Mouse (Mus musculus): ENCODE measurements around the gene Parp12. TPM values are rescaled to one million over a fixed set of nuclear protein-coding genes. Genes with fewer than 3 reads are reported as not detected.

The Parp12 gene
- polyA plus RNA-seq, 1 experiment from 2014 or later, result 9.9 TPM

Other genes starting within 250 kb of the Parp12 start
- 2.1 and 3.3 TPM in 2 replicates for gene Tbxas1, start 242.9 kb downstream of the Parp12 start, polyA plus RNA-seq (2014; fragmentation: Nextera tagmentation; extraction: Ambion mirVana)
- 31.8 and 34.3 TPM in 2 replicates for gene Hipk2, start 242.2 kb downstream of the Parp12 start, polyA plus RNA-seq (2014; fragmentation: Nextera tagmentation; extraction: Ambion mirVana)
- gene Kdm7a, start 88.4 kb upstream of the Parp12 start, polyA plus RNA-seq (2014; fragmentation: Nextera tagmentation; extraction: Ambion mirVana), result 6.5 and 7.2 TPM in 2 replicates

All from stomach, embryonic 14.5 days (tissue).